Mouse (Mus musculus) spleen, postnatal 14 days (tissue): ENCODE results near the gene Ankrd44.

Experiments
- DNase-seq, 2 experiments: peaks; one replicate each; pipeline ENCODE4 v3.0.0; 2021 to 2022; ENCODE audit warnings: low spot score in 2 of 2

Ankrd44 gene

GRCm38 (mm10) chr1:54762216-54762807, 163.9 kb downstream of the Ankrd44 start:
- no peak for DNase-seq

GRCm38 (mm10) chr1:54759841-54760240, 166.3 kb downstream of the Ankrd44 start:
- DNase-seq, result no peak

- DNase-seq, result no peak
Measured at GRCm38 (mm10) chr1:54757291-54757690, 168.9 kb downstream of the Ankrd44 start.

GRCm38 (mm10) chr1:54755690-54756365, 170.4 kb downstream of the Ankrd44 start:
- DNase-seq, result no peak

- DNase-seq, result no peak
Measured at GRCm38 (mm10) chr1:54749961-54750360, 176.2 kb downstream of the Ankrd44 start.

- DNase-seq, result no peak
Measured at GRCm38 (mm10) chr1:54749516-54749915, 176.7 kb downstream of the Ankrd44 start.

- no peak for DNase-seq
Measured at GRCm38 (mm10) chr1:54747785-54748420, 178.3 kb downstream of the Ankrd44 start.

- no peak for DNase-seq
Measured at GRCm38 (mm10) chr1:54745666-54746065, 180.5 kb downstream of the Ankrd44 start.

- DNase-seq, result no peak
Measured at GRCm38 (mm10) chr1:54744171-54744570, 182.0 kb downstream of the Ankrd44 start.

GRCm38 (mm10) chr1:54743072-54743471, 183.1 kb downstream of the Ankrd44 start:
- no peak for DNase-seq

GRCm38 (mm10) chr1:54740936-54741335, 185.3 kb downstream of the Ankrd44 start:
- no peak for DNase-seq

GRCm38 (mm10) chr1:54737472-54737871, 188.7 kb downstream of the Ankrd44 start:
- no peak for DNase-seq

- DNase-seq, result no peak
Measured at GRCm38 (mm10) chr1:54734917-54735664, 191.1 kb downstream of the Ankrd44 start.

GRCm38 (mm10) chr1:54729316-54729715, 196.9 kb downstream of the Ankrd44 start:
- DNase-seq, result no peak

- no peak for DNase-seq
Measured at GRCm38 (mm10) chr1:54726555-54726954, 199.6 kb downstream of the Ankrd44 start.

- no peak for DNase-seq
Measured at GRCm38 (mm10) chr1:54716921-54717320, 209.3 kb downstream of the Ankrd44 start.

GRCm38 (mm10) chr1:54715061-54715760, 211.0 kb downstream of the Ankrd44 start:
- no peak for DNase-seq

- no peak for DNase-seq
Measured at GRCm38 (mm10) chr1:54713231-54714173, 212.7 kb downstream of the Ankrd44 start.

- DNase-seq, result no peak
Measured at GRCm38 (mm10) chr1:54711568-54711967, 214.6 kb downstream of the Ankrd44 start.

- DNase-seq, result no peak
Measured at GRCm38 (mm10) chr1:54710550-54710949, 215.6 kb downstream of the Ankrd44 start.
